Mouse (Mus musculus): ENCODE results near the gene Ndufv2.

DNA sequence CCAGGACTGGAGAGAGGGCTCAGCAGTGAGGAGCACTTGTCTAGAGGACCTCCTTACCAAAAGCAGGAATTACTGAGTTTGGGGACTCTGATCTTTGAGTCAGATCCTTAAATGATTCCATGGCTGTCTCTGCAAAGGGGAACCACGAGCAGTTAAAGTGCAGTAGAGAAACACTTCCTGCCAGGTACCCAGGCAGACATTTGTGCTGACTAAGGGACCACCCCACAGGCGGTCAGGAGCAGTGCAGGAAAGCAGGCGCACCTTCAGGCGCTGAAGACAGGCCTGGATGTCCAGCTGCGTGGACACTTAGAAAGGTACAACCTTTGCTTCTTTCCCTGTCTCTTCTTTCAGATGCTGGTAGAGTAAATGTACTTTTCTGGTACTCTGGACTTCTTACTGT is 53.2 kb downstream of the Ndufv2 start:
- TF ChIP-seq GATA1 (IDR thresholded peaks at IDR 0.05; ENCODE audit: low read length) = no peak
- no peak for TF ChIP-seq TAL1 (IDR thresholded peaks at IDR 0.05; ENCODE audit: low read length)

Data from erythroblast, embryonic 14.5 days (primary cell).